Mouse (Mus musculus) liver, postnatal 0 days (tissue): ENCODE data around the gene Lrrc4c.

Experiments used
- CTCF ChIP-seq: sonication (generic); IDR thresholded peaks from 2 replicates; pipeline ENCODE4 v1.5.1; 2016; ENCODE audit warnings: antibody characterized with exemption, low read depth
- EP300 ChIP-seq: IDR thresholded peaks from 2 replicates; pipeline ENCODE4 v1.6.1; 2016; ENCODE audit warnings: antibody characterized with exemption, low read depth, mild to moderate bottlenecking

DNA sequence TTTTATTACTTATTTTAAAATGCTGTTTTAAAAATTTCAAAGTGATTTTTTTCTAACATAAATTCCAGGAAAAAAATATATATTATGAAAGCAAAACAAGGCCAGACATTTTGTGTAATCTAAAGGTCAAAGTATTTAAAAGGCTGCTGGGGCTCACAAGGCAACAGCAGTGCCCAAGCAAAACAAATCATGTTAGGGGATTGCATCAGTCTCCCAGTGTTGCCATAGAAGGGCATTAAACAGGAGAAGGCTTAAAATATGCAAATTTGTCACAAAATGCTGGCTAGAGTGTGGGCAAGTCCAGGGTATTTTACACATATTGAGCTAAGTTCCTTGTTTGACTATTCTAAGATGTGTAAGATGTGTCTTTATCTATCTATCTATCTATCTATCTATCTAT lies 437.1 kb downstream of the Lrrc4c start:
- no peak for TF ChIP-seq CTCF
- TF ChIP-seq EP300: no peak
